Mouse (Mus musculus): Measurements from ENCODE around the gene Srm.

DNA sequence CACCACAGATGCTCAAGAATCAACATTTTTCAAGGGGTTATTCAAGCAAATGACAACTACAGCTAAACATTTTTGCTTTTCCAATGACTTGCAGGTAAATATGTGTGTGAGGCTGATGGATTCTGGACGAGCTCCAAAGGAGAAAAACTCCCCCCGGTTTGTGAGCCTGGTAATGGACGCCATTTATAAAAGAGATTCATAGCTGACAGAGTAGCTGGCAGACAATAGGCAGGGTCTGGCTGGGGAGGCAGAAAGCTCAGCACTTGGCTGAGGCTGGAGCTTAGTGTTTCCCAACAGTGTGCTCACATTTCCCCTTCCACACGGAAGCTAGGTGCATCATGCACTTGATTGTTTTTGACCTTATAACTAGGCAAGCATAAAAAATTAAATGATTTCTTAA lies 21.3 kb downstream of the Srm start:
- no peak for TF ChIP-seq POLR2AphosphoS2 (IDR thresholded peaks at IDR 0.05; ENCODE audit: low read depth, low read length)
- TF ChIP-seq CTCF (conservative IDR thresholded peaks at IDR 0.05 in 1 of 2, IDR thresholded peaks at IDR 0.05 in 1 of 2; ENCODE audit: low read depth in 2 of 2, low read length in 2 of 2) = no peak
- no peak for TF ChIP-seq BHLHE40 (IDR thresholded peaks at IDR 0.05; ENCODE audit: low read depth, low read length)
- TF ChIP-seq CHD1 (IDR thresholded peaks at IDR 0.05; ENCODE audit: low read depth, low read length) = no peak
- TF ChIP-seq POLR2A (IDR thresholded peaks at IDR 0.05; ENCODE audit: low read depth, low read length) = no peak
- TF ChIP-seq ZNF384 (IDR thresholded peaks at IDR 0.05; ENCODE audit: low read depth, low read length) = no peak
- no peak for TF ChIP-seq ZC3H11A (IDR thresholded peaks at IDR 0.05; ENCODE audit: low read depth, low read length)
- no peak for TF ChIP-seq E2F4 (IDR thresholded peaks at IDR 0.05; ENCODE audit: insufficient replicate concordance, low read depth, low read length)
- no peak for TF ChIP-seq EP300 (IDR thresholded peaks at IDR 0.05; ENCODE audit: low read length)
- TF ChIP-seq TCF12 (IDR thresholded peaks at IDR 0.05; ENCODE audit: low read depth, low read length) = no peak
- no peak for TF ChIP-seq ZMIZ1 (IDR thresholded peaks at IDR 0.05; ENCODE audit: low read depth, low read length)
- no peak for TF ChIP-seq NELFE (IDR thresholded peaks at IDR 0.05; ENCODE audit: low read depth, low read length)
- no peak for TF ChIP-seq USF1 (IDR thresholded peaks at IDR 0.05; ENCODE audit: low read depth, low read length)
- no peak for TF ChIP-seq MEF2A (IDR thresholded peaks at IDR 0.05; ENCODE audit: borderline replicate concordance, low read depth, low read length)

Data from CH12.LX (cell line).